Mouse (Mus musculus) embryonic facial prominence, embryonic 12.5 days (tissue): ENCODE measurements around the gene Extl1. TPM values are rescaled to one million over a fixed set of nuclear protein-coding genes. Genes with fewer than 3 reads are reported as not detected.

Experiments used
- ATAC-seq: fragments of 200-750 bp; cut with Nextera tagmentation; 2 replicates; pipeline ENCODE4 v1.8.0; 2017; ENCODE audit not compliant: insufficient number of reproducible peaks, insufficient read depth, low FRiP score, low TSS enrichment
- H3K27ac ChIP-seq: fragments of 300-500 bp; sonication (generic); 2 replicates; pipeline ENCODE4 v1.5.1; 2016; ENCODE audit warnings: mild to moderate bottlenecking
- H3K27me3 ChIP-seq: fragments of 300-500 bp; sonication (generic); 2 replicates; pipeline ENCODE4 v1.6.1; 2016; ENCODE audit warnings: mild to moderate bottlenecking, moderate library complexity
- H3K36me3 ChIP-seq: fragments of 300-500 bp; sonication (generic); 2 replicates; pipeline ENCODE4 v1.6.1; 2016; ENCODE audit warnings: mild to moderate bottlenecking
- H3K4me1 ChIP-seq: fragments of 300-500 bp; sonication (generic); 2 replicates; pipeline ENCODE4 v1.6.1; 2016
- H3K4me2 ChIP-seq: fragments of 300-500 bp; sonication (generic); replicated peaks from 2 replicates; pipeline ENCODE4 v1.6.1; 2016; ENCODE audit warnings: mild to moderate bottlenecking, moderate library complexity
- H3K4me3 ChIP-seq: fragments of 300-500 bp; sonication (generic); 2 replicates; pipeline ENCODE4 v1.5.1; 2016; ENCODE audit warnings: mild to moderate bottlenecking
- H3K9ac ChIP-seq: fragments of 300-500 bp; sonication (generic); 2 replicates; pipeline ENCODE4 v1.6.1; 2016; ENCODE audit warnings: mild to moderate bottlenecking, moderate library complexity
- H3K9me3 ChIP-seq: fragments of 300-500 bp; sonication (generic); 2 replicates; pipeline ENCODE4 v1.6.1; 2016; ENCODE audit warnings: mild to moderate bottlenecking, moderate library complexity
- WGBS: fragments of 180-500 bp; shearing (Covaris S2); methylation state at CpG from one replicate; pipeline ENCODE4 v1.1.7; 2016; 5-methylcytosine and 5-hydroxymethylcytosine counted together
- polyA plus RNA-seq: library from polyadenylated mRNA; unstranded; fragments of >200 nt; fragmentation: Nextera tagmentation; extraction: Ambion mirVana; gene quantifications from 2 replicates; pipeline ENCODE4 v1.2.1, GENCODE M21; 2016

Gene Extl1
- polyA plus RNA-seq, 1 experiment from 2014 or later: 2.1 TPM

DNA sequence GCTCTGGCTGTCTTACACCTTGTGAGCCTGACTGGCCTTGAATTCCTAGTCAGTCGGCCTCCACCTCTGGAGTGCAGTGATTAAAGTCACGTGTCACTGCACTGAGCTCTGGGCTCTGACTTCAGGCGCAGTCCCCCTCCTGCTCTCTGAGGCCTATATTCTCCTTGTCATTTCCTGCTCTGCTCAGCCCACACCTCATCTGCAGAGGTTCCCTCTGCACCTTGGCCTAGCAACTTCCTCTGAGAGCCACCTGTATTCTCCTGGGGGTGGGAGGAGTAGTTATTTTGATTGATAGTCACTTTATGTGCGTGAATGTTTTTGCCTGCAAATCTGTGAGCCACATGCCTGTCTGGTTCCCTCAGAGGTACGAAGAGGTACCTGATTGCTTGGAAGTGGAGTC is 22.4 kb downstream of the Extl1 start:
- Histone ChIP-seq H3K36me3 (no peaks in the 10 kb centered on the region), H3K9ac (no peak overlapping the region), H3K27ac (no peak overlapping the region), H3K9me3 (no peaks in the 10 kb centered on the region), H3K27me3 (peaks cover 19% of the 10 kb centered on the region), H3K4me1 (peaks cover 22% of the 10 kb centered on the region; the same call in 1 of the 2 replicates), H3K4me3 (no peak overlapping the region), H3K4me2 (no peak overlapping the region)
- WGBS: 32% methylated on average over 5 of the region's 5 CpGs
- ATAC-seq: no peak

DNA sequence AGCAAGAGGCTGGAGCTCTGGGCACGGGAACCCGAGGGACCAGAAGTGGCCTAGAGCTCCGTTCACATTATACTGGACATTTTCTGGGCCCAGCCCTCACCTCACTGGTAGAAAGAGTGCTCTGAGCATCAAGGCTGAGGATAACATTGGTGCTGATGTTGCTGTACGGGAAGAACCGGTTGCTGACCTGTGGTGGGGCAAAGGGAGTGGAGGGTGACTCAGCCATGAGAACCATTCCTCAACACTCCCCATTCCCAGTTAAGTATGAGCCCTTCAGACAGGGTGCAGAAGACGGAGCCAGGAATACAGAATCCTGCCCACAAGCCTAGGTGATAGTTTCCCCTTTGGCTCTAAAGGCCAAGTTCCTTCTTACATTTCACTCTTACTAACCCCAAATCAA is 24.0 kb downstream of the Extl1 start:
- H3K9me3 ChIP-seq: no peaks in the 10 kb centered on the region
- H3K27ac ChIP-seq: no peak overlapping the region
- no peak overlapping the region for H3K4me3 ChIP-seq
- ATAC-seq: no peak
- peaks cover 19% of the 10 kb centered on the region for H3K27me3 ChIP-seq
- no peaks in the 10 kb centered on the region for H3K36me3 ChIP-seq
- 84% methylated on average over 6 of the region's 6 CpGs for WGBS
- peaks cover 24% of the 10 kb centered on the region; the same call in 1 of the 2 replicates for H3K4me1 ChIP-seq
- H3K9ac ChIP-seq: no peak overlapping the region
- no peak overlapping the region for H3K4me2 ChIP-seq

DNA sequence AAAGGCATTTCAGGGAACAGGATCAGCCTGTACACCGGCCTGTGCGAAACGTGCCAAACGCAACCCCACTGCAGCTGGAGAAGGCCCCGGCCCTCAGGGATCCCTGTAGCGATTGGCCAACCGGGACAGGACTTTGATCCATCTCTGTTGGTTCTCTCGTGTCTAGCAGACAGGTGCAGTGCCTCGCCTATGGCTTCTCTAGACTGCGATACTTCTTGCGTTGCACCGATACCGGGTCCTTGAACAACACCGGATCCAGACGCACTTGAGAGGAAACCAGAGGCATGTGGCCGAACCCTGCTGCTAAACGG is 26.2 kb downstream of the Extl1 start:
- peak overlapping the region; percentile 26 for H3K4me2 ChIP-seq
- no peaks in the 10 kb centered on the region for H3K9me3 ChIP-seq
- no peak overlapping the region for H3K4me3 ChIP-seq
- H3K27ac ChIP-seq: no peak overlapping the region
- H3K9ac ChIP-seq: peak overlapping the region; percentile 7; the same call in 1 of the 2 replicates
- peaks cover 13% of the 10 kb centered on the region for H3K27me3 ChIP-seq
- ATAC-seq: no peak
- 41% methylated on average over 17 of the region's 17 CpGs for WGBS
- peaks cover 18% of the 10 kb centered on the region; the same call in 1 of the 2 replicates for H3K4me1 ChIP-seq
- H3K36me3 ChIP-seq: no peaks in the 10 kb centered on the region

DNA sequence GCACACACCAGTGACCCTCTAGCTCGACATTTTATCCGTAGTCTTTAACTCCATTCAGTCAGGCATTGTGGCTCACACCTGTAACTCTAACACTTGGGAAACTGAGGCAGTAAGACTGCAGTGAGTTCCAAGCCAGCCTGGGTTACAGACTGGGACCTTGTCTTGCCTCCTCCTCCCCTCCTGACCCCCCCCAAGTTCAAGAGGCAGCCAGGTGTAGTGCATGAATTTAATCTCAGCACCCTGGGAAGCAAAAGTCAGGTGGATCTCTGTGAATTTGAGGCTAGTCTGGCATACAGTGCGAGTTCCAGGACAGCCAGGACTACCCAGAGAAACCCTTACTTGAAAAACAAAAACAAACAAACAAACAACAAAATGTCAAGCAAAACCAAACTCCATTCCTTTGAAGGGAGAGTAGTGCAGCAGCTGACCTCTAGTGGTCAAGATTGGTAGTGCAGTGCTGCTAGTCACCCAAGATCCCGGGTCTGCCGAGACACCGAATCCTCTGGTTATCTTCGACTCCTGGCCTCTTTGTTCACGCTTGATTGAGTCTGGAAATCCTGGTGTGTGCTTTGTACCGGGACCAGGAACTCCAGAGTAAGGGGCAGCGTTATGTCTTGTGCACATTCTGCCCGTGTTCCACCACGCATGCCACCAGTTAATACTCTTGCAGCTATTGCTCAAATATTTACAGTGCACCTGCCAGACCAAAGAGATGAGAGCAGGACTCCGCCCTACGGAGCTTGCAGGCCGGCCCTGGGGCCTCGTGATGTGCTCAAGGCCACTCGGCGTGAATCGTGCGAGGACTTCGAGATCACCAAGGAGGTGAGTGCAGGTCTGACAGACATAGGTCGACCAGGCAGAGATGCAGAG is 26.8 kb downstream of the Extl1 start:
- H3K4me2 ChIP-seq: peak overlapping the region; percentile 26
- H3K9me3 ChIP-seq: no peaks in the 10 kb centered on the region
- peak overlapping the region; percentile 7; the same call in 1 of the 2 replicates for H3K9ac ChIP-seq
- H3K27me3 ChIP-seq: peaks cover 13% of the 10 kb centered on the region
- no peak overlapping the region for H3K4me3 ChIP-seq
- no peak overlapping the region for H3K27ac ChIP-seq
- no peaks in the 10 kb centered on the region for H3K36me3 ChIP-seq
- WGBS: 24% methylated on average over 22 of the region's 22 CpGs
- peaks cover 21% of the 10 kb centered on the region; the same call in 1 of the 2 replicates for H3K4me1 ChIP-seq
- no peak for ATAC-seq

- no peaks in the 10 kb centered on the region for H3K9me3 ChIP-seq
Measured at GRCm38 (mm10) chr4:134355841-134356452, 27.7 kb downstream of the Extl1 start.

DNA sequence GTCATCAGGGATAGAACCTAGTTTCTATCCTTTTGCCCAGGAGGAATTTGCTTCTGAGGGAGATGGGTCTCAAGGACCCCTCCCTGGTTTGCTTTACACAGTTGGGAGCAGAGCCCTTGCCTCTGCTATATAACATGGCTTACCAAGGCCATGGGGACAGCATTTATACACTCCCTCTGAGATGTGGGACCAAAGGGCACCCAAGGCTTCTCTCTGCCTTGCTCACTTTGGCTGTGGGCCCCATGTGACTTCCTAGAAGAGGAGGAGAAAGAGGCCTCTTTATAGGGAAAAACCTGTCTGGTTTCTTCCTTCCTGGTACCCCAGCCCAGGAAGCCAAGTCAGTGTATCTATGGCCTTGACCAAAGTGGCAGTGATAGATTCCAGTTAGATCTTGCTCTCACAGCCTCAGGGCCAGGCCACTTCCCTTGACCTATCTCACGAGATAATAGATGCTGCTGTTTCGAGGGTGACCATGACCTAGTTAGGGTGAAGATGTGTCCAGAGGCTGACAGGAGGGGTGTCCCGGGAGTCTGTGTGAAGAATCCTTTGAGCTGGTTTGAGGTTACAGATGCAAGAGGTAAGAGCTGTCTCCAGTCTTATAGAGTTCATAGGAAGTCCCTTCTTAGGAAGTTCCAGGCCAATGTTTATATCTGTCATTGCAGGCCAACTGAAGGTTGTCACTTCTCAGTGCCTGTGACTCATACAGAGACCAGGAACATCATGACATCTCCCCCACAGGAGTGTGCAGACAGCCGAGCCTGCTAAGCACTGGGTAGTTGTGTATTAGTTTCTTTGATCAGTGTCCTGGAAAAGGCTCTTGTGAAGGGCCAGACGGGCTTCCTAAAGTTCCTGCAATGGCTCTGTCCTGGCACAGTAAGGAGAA is 29.9 kb downstream of the Extl1 start:
- Histone ChIP-seq H3K27ac (no peak overlapping the region), H3K4me3 (no peak overlapping the region), H3K9me3 (no peaks in the 10 kb centered on the region), H3K4me1 (peaks cover 24% of the 10 kb centered on the region; the same call in 1 of the 2 replicates), H3K9ac (no peak overlapping the region), H3K36me3 (no peaks in the 10 kb centered on the region), H3K4me2 (no peak overlapping the region), H3K27me3 (peaks cover 13% of the 10 kb centered on the region)
- WGBS: 53% methylated on average over 5 of the region's 5 CpGs
- ATAC-seq: no peak

More at GRCm38 (mm10) chr4:134355841-134356452, 27.7 kb downstream of the Extl1 start:
- no peak overlapping the region for H3K4me3 ChIP-seq
- no peak for ATAC-seq
- H3K9ac ChIP-seq: no peak overlapping the region
- H3K4me1 ChIP-seq: peaks cover 24% of the 10 kb centered on the region; the same call in 1 of the 2 replicates
- no peak overlapping the region for H3K4me2 ChIP-seq
- no peak overlapping the region for H3K27ac ChIP-seq
- no peaks in the 10 kb centered on the region for H3K36me3 ChIP-seq
- 47% methylated on average over 16 of the region's 16 CpGs for WGBS
- H3K27me3 ChIP-seq: peaks cover 13% of the 10 kb centered on the region

GRCm38 (mm10) chr4:134352929-134353328 is 30.7 kb downstream of the Extl1 start:
- Histone ChIP-seq H3K4me3 (no peak overlapping the region), H3K4me2 (no peak overlapping the region), H3K9me3 (no peaks in the 10 kb centered on the region), H3K36me3 (no peaks in the 10 kb centered on the region), H3K4me1 (peaks cover 24% of the 10 kb centered on the region; the same call in 1 of the 2 replicates), H3K9ac (no peak overlapping the region), H3K27me3 (peaks cover 9% of the 10 kb centered on the region), H3K27ac (no peak overlapping the region)
- 73% methylated on average over 7 of the region's 7 CpGs for WGBS
- ATAC-seq: no peak

DNA sequence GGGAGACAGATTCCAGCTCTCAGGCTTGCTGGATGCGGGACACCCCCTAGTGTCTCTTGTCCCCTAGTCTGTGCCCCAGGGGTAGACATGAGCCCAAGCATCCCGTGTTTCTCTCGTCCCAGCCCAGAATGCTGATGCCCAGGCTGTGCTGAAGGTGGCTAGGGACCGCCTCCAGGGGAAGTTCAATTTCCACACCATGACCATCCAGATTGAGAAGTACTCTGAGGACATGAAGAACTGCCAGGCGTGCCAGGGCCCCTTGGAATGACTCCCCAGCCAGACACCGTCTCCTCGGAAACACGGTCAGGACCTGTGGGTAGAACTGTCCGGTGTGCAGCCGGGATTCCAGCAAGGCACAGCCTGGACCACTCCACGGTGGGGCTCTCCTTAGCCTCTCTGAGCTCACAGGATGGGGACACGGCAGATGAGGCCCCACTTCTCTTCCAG is 31.4 kb downstream of the Extl1 start:
- no peak overlapping the region for H3K4me3 ChIP-seq
- peaks cover 2% of the 10 kb centered on the region for H3K27me3 ChIP-seq
- H3K9ac ChIP-seq: no peak overlapping the region
- 63% methylated on average over 12 of the region's 12 CpGs for WGBS
- H3K4me1 ChIP-seq: peaks cover 21% of the 10 kb centered on the region; the same call in 1 of the 2 replicates
- H3K4me2 ChIP-seq: no peak overlapping the region
- H3K27ac ChIP-seq: no peak overlapping the region
- no peaks in the 10 kb centered on the region for H3K9me3 ChIP-seq
- ATAC-seq: no peak
- H3K36me3 ChIP-seq: no peaks in the 10 kb centered on the region

DNA sequence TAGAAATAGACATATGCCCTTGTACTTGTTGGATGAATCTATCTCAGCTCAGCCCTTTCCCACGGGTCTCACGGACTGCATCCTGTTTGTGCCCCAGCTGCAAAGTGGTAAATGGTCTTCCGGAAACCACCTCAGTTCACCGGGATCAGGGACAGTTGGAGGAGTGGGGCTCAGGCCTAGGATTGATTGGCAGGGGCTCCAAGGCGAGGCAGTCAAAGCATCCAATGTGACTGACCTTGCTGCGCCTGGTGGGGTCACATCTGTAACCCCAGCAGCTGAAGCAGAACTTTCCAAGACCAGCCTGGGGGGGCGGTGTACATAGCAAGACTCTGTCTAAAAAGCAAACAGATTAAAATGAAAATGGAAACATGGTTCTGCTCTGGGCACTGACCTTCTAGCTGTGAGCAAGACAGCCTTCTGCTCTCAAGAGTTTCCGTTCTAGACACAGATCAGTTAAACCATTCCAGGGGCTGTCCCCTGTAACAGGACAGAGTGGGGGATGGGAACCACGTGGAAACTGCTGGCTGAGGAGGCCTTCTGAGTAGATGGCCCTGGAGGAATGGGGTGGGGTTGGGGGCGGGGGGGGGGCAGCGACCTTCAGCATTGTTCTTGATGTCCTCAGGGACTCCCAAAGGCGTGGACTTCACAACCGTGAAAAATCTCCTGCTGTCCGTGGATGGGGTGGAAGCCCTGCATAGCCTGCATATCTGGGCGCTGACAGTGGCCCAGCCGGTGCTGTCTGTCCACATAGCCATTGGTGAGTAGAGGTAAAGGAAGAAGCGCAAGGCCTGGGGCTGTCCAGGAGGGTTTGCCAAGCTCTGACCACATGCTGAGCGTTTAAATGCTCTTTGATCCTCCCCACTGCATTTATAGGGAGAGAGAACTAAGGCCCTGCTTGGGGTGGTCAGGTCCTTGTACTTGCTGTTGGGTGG is 32.1 kb downstream of the Extl1 start:
- ATAC-seq: no peak
- H3K4me2 ChIP-seq: no peak overlapping the region
- H3K4me1 ChIP-seq: peaks cover 17% of the 10 kb centered on the region; the same call in 1 of the 2 replicates
- no peak overlapping the region for H3K4me3 ChIP-seq
- H3K36me3 ChIP-seq: no peaks in the 10 kb centered on the region
- no peak overlapping the region for H3K9ac ChIP-seq
- no peak overlapping the region for H3K27ac ChIP-seq
- H3K27me3 ChIP-seq: no peaks in the 10 kb centered on the region
- WGBS: 37% methylated on average over 18 of the region's 18 CpGs
- H3K9me3 ChIP-seq: no peaks in the 10 kb centered on the region

- no peaks in the 10 kb centered on the region for H3K9me3 ChIP-seq
- no peak for ATAC-seq
Measured at GRCm38 (mm10) chr4:134350641-134351040, 33.0 kb downstream of the Extl1 start.

More at GRCm38 (mm10) chr4:134350641-134351040, 33.0 kb downstream of the Extl1 start:
- H3K4me2 ChIP-seq: no peak overlapping the region
- peaks cover 2% of the 10 kb centered on the region; the same call in 1 of the 2 replicates for H3K27me3 ChIP-seq
- H3K27ac ChIP-seq: no peak overlapping the region
- peaks cover 10% of the 10 kb centered on the region; the same call in 1 of the 2 replicates for H3K4me1 ChIP-seq
- H3K36me3 ChIP-seq: no peaks in the 10 kb centered on the region
- 86% methylated on average over 6 of the region's 6 CpGs for WGBS
- H3K4me3 ChIP-seq: no peak overlapping the region
- H3K9ac ChIP-seq: no peak overlapping the region
